Mouse (Mus musculus): ENCODE measurements around the gene Man1a. TPM values are rescaled to one million over a fixed set of nuclear protein-coding genes. Genes with fewer than 3 reads are reported as not detected.

The Man1a gene
- polyA plus RNA-seq, 1 experiment, result 35.7 TPM

DNA sequence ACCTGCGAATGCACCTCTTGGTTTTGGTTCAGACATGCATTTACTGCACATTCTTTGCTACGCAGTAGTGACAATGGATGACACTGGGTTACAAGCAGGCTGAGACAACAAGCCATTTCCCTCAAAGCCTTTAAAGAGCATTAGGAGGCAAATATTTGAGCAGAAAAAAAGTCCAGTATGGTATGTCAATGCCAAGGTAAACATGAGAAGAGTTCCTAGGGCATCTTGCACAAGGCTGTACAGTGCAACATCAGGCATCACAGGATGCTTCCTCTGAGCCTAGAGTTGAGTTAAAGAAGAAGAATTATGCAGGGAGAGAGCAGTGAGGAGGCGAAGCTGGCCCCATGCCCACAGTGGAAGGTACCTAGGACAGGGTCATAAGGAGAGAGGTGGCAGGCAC, 140.3 kb downstream of the Man1a start:
- no peak overlapping the region for H3K4me3 ChIP-seq (ENCODE audit: extremely low read depth, insufficient read depth, insufficient read length)
- H3K27me3 ChIP-seq (ENCODE audit: control insufficient read depth, insufficient read depth, low read length), result no peaks in the 10 kb centered on the region
- H3K4me1 ChIP-seq (ENCODE audit: control insufficient read depth, insufficient read depth, insufficient read length), result no peaks in the 10 kb centered on the region
- TF ChIP-seq CTCF (IDR thresholded peaks at IDR 0.05; ENCODE audit: extremely low read depth, insufficient read depth, insufficient read length, insufficient replicate concordance), result no peak
- no peak for TF ChIP-seq POLR2A (IDR thresholded peaks at IDR 0.05; ENCODE audit: low read depth, low read length)
- WGBS, result 92% methylated on average over 3 of the region's 3 CpGs
- no peak for DNase-seq (ENCODE audit: low read depth in 1 of 2, low spot score in 2 of 2)
- H3K27ac ChIP-seq (ENCODE audit: insufficient read depth, low read length), result no peak overlapping the region
- H3K36me3 ChIP-seq (ENCODE audit: control insufficient read depth, insufficient read depth, low read length), result peaks cover 24% of the 10 kb centered on the region

DNA sequence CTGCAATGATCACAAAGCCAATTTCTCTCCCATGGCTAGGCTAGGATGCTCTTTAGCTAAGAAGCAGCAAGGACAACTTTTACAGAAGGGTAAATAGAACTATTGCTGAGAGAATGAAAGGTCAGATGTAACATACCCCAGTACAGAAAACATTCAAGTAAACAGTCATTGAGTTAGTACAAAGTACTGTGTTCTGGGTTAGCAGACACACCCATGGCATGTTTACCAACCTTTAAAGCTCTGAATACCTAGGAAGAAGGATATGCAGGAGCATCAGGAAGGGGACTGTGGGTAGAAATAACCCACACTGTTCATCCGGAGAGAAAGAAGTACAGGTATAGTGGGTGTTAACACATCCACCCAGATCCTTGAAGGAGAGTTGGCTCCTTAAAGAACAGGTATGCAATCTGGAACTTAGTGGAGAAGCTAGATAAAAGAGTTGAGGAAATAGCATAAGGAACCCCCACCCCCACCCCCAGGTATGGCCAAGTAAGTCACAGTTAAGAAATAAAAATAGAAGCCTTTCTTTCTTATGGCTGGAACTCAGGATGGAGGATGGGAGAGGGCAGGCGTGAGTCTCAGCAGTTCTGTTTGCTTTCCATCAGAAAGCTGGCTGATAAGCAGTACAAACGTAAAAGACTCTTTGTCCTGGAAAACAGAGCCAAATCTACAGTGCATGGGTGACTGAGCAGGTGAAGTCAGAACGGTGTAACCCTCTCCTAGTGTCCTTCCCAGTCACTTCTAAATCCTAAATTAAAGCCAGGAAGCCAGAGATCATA, 146.5 kb downstream of the Man1a start:
- Histone ChIP-seq H3K27me3 (ENCODE audit: control insufficient read depth, insufficient read depth, low read length) (no peaks in the 10 kb centered on the region), H3K27ac (ENCODE audit: insufficient read depth, low read length) (no peak overlapping the region), H3K4me1 (ENCODE audit: control insufficient read depth, insufficient read depth, insufficient read length) (0 out of 2 replicates have a peak, but pooled peaks cover 2% of the 10 kb centered on the region), H3K36me3 (ENCODE audit: control insufficient read depth, insufficient read depth, low read length) (peaks cover 34% of the 10 kb centered on the region), H3K4me3 (ENCODE audit: extremely low read depth, insufficient read depth, insufficient read length) (no peak overlapping the region)
- TF ChIP-seq POLR2A (IDR thresholded peaks at IDR 0.05; ENCODE audit: low read depth, low read length) (no peak), CTCF (IDR thresholded peaks at IDR 0.05; ENCODE audit: extremely low read depth, insufficient read depth, insufficient read length, insufficient replicate concordance) (no peak)
- WGBS, result 93% methylated on average over 4 of the region's 4 CpGs
- no peak for DNase-seq (ENCODE audit: low read depth in 1 of 2, low spot score in 2 of 2)

GRCm38 (mm10) chr10:53927904-53928303, 148.5 kb downstream of the Man1a start:
- 0 out of 2 replicates have a peak, but pooled peaks cover 2% of the 10 kb centered on the region for H3K4me1 ChIP-seq (ENCODE audit: control insufficient read depth, insufficient read depth, insufficient read length)
- no peak overlapping the region for H3K27ac ChIP-seq (ENCODE audit: insufficient read depth, low read length)

GRCm38 (mm10) chr10:53925456-53925855, 151.0 kb downstream of the Man1a start:
- no peak for TF ChIP-seq CTCF (IDR thresholded peaks at IDR 0.05; ENCODE audit: extremely low read depth, insufficient read depth, insufficient read length, insufficient replicate concordance)
- TF ChIP-seq POLR2A (IDR thresholded peaks at IDR 0.05; ENCODE audit: low read depth, low read length), result no peak
- Histone ChIP-seq H3K4me1 (ENCODE audit: control insufficient read depth, insufficient read depth, insufficient read length) (0 out of 2 replicates have a peak, but pooled peaks cover 2% of the 10 kb centered on the region), H3K27ac (ENCODE audit: insufficient read depth, low read length) (no peak overlapping the region), H3K36me3 (ENCODE audit: control insufficient read depth, insufficient read depth, low read length) (peaks cover 22% of the 10 kb centered on the region), H3K27me3 (ENCODE audit: control insufficient read depth, insufficient read depth, low read length) (no peaks in the 10 kb centered on the region), H3K4me3 (ENCODE audit: extremely low read depth, insufficient read depth, insufficient read length) (no peak overlapping the region)
- DNase-seq (ENCODE audit: low read depth in 1 of 2, low spot score in 2 of 2), result no peak
- 82% methylated on average over 6 of the region's 6 CpGs for WGBS

More at GRCm38 (mm10) chr10:53927904-53928303, 148.5 kb downstream of the Man1a start:
- H3K4me3 ChIP-seq (ENCODE audit: extremely low read depth, insufficient read depth, insufficient read length), result no peak overlapping the region
- 61% methylated on average over 5 of the region's 5 CpGs for WGBS
- H3K36me3 ChIP-seq (ENCODE audit: control insufficient read depth, insufficient read depth, low read length), result peaks cover 37% of the 10 kb centered on the region
- DNase-seq (ENCODE audit: low read depth in 1 of 2, low spot score in 2 of 2), result no peak
- TF ChIP-seq POLR2A (IDR thresholded peaks at IDR 0.05; ENCODE audit: low read depth, low read length) (no peak), CTCF (IDR thresholded peaks at IDR 0.05; ENCODE audit: extremely low read depth, insufficient read depth, insufficient read length, insufficient replicate concordance) (no peak)
- no peaks in the 10 kb centered on the region for H3K27me3 ChIP-seq (ENCODE audit: control insufficient read depth, insufficient read depth, low read length)

DNA sequence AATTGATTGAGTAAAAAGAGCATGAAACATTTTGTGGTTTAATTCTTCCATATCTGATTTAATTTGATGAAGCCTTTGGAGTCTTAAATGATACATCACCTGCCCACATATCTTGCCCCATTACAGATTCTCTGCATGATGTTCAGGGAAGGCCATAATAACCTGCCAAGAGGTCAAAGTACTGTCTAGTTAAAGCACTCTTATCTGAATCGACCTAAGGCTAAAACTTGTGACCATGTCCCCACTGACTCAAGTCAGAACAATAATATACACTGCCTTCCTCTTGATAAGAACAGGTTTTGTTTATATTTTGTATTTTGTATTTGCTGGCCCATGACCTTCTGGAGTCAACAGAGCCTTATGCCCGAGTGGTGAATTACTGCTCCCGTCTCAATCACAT, 154.2 kb downstream of the Man1a start:
- no peak overlapping the region for H3K4me3 ChIP-seq (ENCODE audit: extremely low read depth, insufficient read depth, insufficient read length)
- no peak for TF ChIP-seq POLR2A (IDR thresholded peaks at IDR 0.05; ENCODE audit: low read depth, low read length)
- no peak for TF ChIP-seq CTCF (IDR thresholded peaks at IDR 0.05; ENCODE audit: extremely low read depth, insufficient read depth, insufficient read length, insufficient replicate concordance)
- peaks cover 38% of the 10 kb centered on the region for H3K36me3 ChIP-seq (ENCODE audit: control insufficient read depth, insufficient read depth, low read length)
- DNase-seq (ENCODE audit: low read depth in 1 of 2, low spot score in 2 of 2), result no peak
- no peak overlapping the region for H3K27ac ChIP-seq (ENCODE audit: insufficient read depth, low read length)
- whole genome bisulfite sequencing, result 88% methylated on average over 3 of the region's 3 CpGs
- no peaks in the 10 kb centered on the region for H3K27me3 ChIP-seq (ENCODE audit: control insufficient read depth, insufficient read depth, low read length)
- H3K4me1 ChIP-seq (ENCODE audit: control insufficient read depth, insufficient read depth, insufficient read length), result no peaks in the 10 kb centered on the region

GRCm38 (mm10) chr10:53917517-53917916, 158.9 kb downstream of the Man1a start:
- 93% methylated on average over 3 of the region's 3 CpGs for WGBS
- TF ChIP-seq POLR2A (IDR thresholded peaks at IDR 0.05; ENCODE audit: low read depth, low read length) (no peak), CTCF (IDR thresholded peaks at IDR 0.05; ENCODE audit: extremely low read depth, insufficient read depth, insufficient read length, insufficient replicate concordance) (no peak)
- H3K27me3 ChIP-seq (ENCODE audit: control insufficient read depth, insufficient read depth, low read length), result no peaks in the 10 kb centered on the region

GRCm38 (mm10) chr10:53915719-53916118, 160.7 kb downstream of the Man1a start:
- 91% methylated on average over 6 of the region's 6 CpGs for WGBS
- no peak overlapping the region for H3K27ac ChIP-seq (ENCODE audit: insufficient read depth, low read length)
- peaks cover 37% of the 10 kb centered on the region for H3K36me3 ChIP-seq (ENCODE audit: control insufficient read depth, insufficient read depth, low read length)
- DNase-seq (ENCODE audit: low read depth in 1 of 2, low spot score in 2 of 2), result no peak
- H3K27me3 ChIP-seq (ENCODE audit: control insufficient read depth, insufficient read depth, low read length), result no peaks in the 10 kb centered on the region
- H3K4me1 ChIP-seq (ENCODE audit: control insufficient read depth, insufficient read depth, insufficient read length), result peaks cover 6% of the 10 kb centered on the region
- TF ChIP-seq CTCF (IDR thresholded peaks at IDR 0.05; ENCODE audit: extremely low read depth, insufficient read depth, insufficient read length, insufficient replicate concordance) (no peak), POLR2A (IDR thresholded peaks at IDR 0.05; ENCODE audit: low read depth, low read length) (no peak)
- H3K4me3 ChIP-seq (ENCODE audit: extremely low read depth, insufficient read depth, insufficient read length), result no peak overlapping the region

More at GRCm38 (mm10) chr10:53917517-53917916, 158.9 kb downstream of the Man1a start:
- DNase-seq (ENCODE audit: low read depth in 1 of 2, low spot score in 2 of 2), result no peak
- no peak overlapping the region for H3K4me3 ChIP-seq (ENCODE audit: extremely low read depth, insufficient read depth, insufficient read length)
- no peak overlapping the region for H3K27ac ChIP-seq (ENCODE audit: insufficient read depth, low read length)
- peaks cover 6% of the 10 kb centered on the region for H3K4me1 ChIP-seq (ENCODE audit: control insufficient read depth, insufficient read depth, insufficient read length)
- H3K36me3 ChIP-seq (ENCODE audit: control insufficient read depth, insufficient read depth, low read length), result peaks cover 31% of the 10 kb centered on the region

All from spleen, adult 2 months (tissue).